In the genomic region with DNA sequence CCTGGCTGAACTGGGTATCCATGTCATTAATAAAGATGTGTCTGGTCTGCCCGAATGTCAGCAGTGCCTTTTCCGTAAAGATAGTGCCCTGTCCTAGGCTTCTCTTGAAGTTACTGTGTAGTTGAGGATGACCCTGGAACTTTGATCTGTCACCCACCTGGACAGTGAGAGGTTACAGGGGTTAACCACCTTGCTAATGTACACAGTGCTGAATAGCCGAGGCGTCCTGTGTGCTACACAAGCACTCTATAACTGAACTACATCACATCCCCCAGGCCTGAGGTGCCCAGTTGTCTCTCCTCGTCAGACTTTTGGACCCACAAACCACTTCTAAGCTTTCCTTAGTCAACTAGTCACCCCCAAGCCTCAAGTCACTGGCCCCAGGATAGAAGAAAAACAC, we compare ENCODE assay signal across 8 mouse cellular contexts. TPM values are rescaled to one million over a fixed set of nuclear protein-coding genes. Genes with fewer than 3 reads are reported as not detected.
A peak's percentile ranks its signal among the peaks of the same experiment; 100 is the strongest.
DNase-seq lines count a peak whose midpoint lies in the region; ATAC-seq lines count a peak whose summit lies in the region.

No protein-coding gene starts in this region.

- peak overlapping the region; percentile 100 for H3K4me2 ChIP-seq in kidney, embryonic 14.5 days (replicated peaks; ENCODE audit: low read depth, low read length)
- peak overlapping the region; percentile 100 for H3K4me2 ChIP-seq in hindbrain, embryonic 14.5 days (replicated peaks)
- H3K4me2 ChIP-seq in midbrain, embryonic 14.5 days (ENCODE audit: low read length), result peak overlapping the region; percentile 100

- ATAC-seq in kidney, embryonic 14.5 days (ENCODE audit: low FRiP score, low TSS enrichment), result no peak
- ATAC-seq in hindbrain, embryonic 14.5 days (ENCODE audit: low FRiP score), result no peak
- ATAC-seq in midbrain, embryonic 14.5 days (ENCODE audit: low FRiP score, low TSS enrichment), result no peak

- WGBS in kidney, embryonic 14.5 days, result 50% methylated on average over 5 of the region's 5 CpGs
- 71% methylated on average over 5 of the region's 5 CpGs for WGBS in hindbrain, embryonic 14.5 days
- WGBS in midbrain, embryonic 14.5 days, result 70% methylated on average over 5 of the region's 5 CpGs

- peaks cover 15% of the 10 kb centered on the region for H3K36me3 ChIP-seq in kidney, embryonic 14.5 days (ENCODE audit: control insufficient read depth, insufficient read depth, low read length)
- H3K36me3 ChIP-seq in hindbrain, embryonic 14.5 days (replicated peaks; ENCODE audit: control insufficient read depth, insufficient read depth), result peaks cover 15% of the 10 kb centered on the region
- peaks cover 7% of the 10 kb centered on the region for H3K36me3 ChIP-seq in midbrain, embryonic 14.5 days (ENCODE audit: control insufficient read depth, insufficient read depth, low read length)

- 0 out of 2 replicates have a peak overlapping the region, but pooled peaks have one; percentile 96 for H3K27ac ChIP-seq in kidney, embryonic 14.5 days (ENCODE audit: low read depth, low read length)
- H3K27ac ChIP-seq in brown adipose tissue, adult 24 weeks (replicated peaks; ENCODE audit: low read depth, low read length), result no peak overlapping the region
- H3K27ac ChIP-seq in hindbrain, embryonic 14.5 days, result 0 out of 2 replicates have a peak overlapping the region, but pooled peaks have one; percentile 92
- peak overlapping the region; percentile 89; the same call in 1 of the 2 replicates for H3K27ac ChIP-seq in midbrain, embryonic 14.5 days (replicated peaks; ENCODE audit: low read depth, low read length)

- no peaks in the 10 kb centered on the region for H3K9me3 ChIP-seq in kidney, embryonic 14.5 days (ENCODE audit: control insufficient read depth, low read length)
- H3K9me3 ChIP-seq in hindbrain, embryonic 14.5 days (ENCODE audit: control insufficient read depth, low read length), result no peaks in the 10 kb centered on the region
- H3K9me3 ChIP-seq in midbrain, embryonic 14.5 days (ENCODE audit: control insufficient read depth, low read length), result no peaks in the 10 kb centered on the region

- H3K4me3 ChIP-seq in kidney, embryonic 14.5 days (ENCODE audit: low read length), result peak overlapping the region; percentile 90
- peak overlapping the region; percentile 90 for H3K4me3 ChIP-seq in brown adipose tissue, adult 24 weeks (ENCODE audit: insufficient read depth, low read depth, low read length)
- H3K4me3 ChIP-seq in hindbrain, embryonic 14.5 days (replicated peaks; ENCODE audit: low read length), result peak overlapping the region; percentile 90
- H3K4me3 ChIP-seq in midbrain, embryonic 14.5 days (replicated peaks; ENCODE audit: low read depth, low read length), result peak overlapping the region; percentile 77

- H3K4me1 ChIP-seq in kidney, embryonic 14.5 days (ENCODE audit: control insufficient read depth, insufficient read depth, low read length), result peaks cover 21% of the 10 kb centered on the region
- peaks cover 13% of the 10 kb centered on the region for H3K4me1 ChIP-seq in brown adipose tissue, adult 24 weeks (ENCODE audit: control insufficient read depth, insufficient read depth, insufficient read length, low read length)
- peaks cover 36% of the 10 kb centered on the region for H3K4me1 ChIP-seq in hindbrain, embryonic 14.5 days (replicated peaks; ENCODE audit: control insufficient read depth, insufficient read depth, low read length)
- peaks cover 31% of the 10 kb centered on the region for H3K4me1 ChIP-seq in midbrain, embryonic 14.5 days (ENCODE audit: control insufficient read depth, insufficient read depth, low read length)

- peak overlapping the region; percentile 95 for H3K9ac ChIP-seq in kidney, embryonic 14.5 days (ENCODE audit: low read depth, low read length)
- peak overlapping the region; percentile 94 for H3K9ac ChIP-seq in hindbrain, embryonic 14.5 days
- H3K9ac ChIP-seq in midbrain, embryonic 14.5 days (replicated peaks; ENCODE audit: low read length), result peak overlapping the region; percentile 91; the same call in 1 of the 2 replicates

- DNase-seq in kidney, postnatal 10 days, result no peak
- DNase-seq in hindbrain, embryonic 14.5 days (ENCODE audit: low spot score), result no peak
- DNase-seq in midbrain, embryonic 14.5 days, result no peak
- no peak for DNase-seq in spleen, postnatal 14 days (ENCODE audit: low spot score in 2 of 2)
- no peak for DNase-seq in frontal cortex, postnatal 36 days (ENCODE audit: low spot score in 2 of 2)
- DNase-seq in ovary, postnatal 14 days (ENCODE audit: low spot score), result no peak

- H3K27me3 ChIP-seq in kidney, embryonic 14.5 days (ENCODE audit: control insufficient read depth, insufficient read depth, low read length), result no peaks in the 10 kb centered on the region
- H3K27me3 ChIP-seq in hindbrain, embryonic 14.5 days (ENCODE audit: control insufficient read depth, insufficient read depth, low read length), result no peaks in the 10 kb centered on the region
- no peaks in the 10 kb centered on the region for H3K27me3 ChIP-seq in midbrain, embryonic 14.5 days (ENCODE audit: control insufficient read depth, insufficient read depth, low read length)

RNA-seq across cellular contexts. Expression of gene Znhit2, which starts 1.4 kb away (rescaled TPM):
- 38.6 and 44.4 TPM in 2 replicates for polyA plus RNA-seq in kidney, embryonic 14.5 days (2014; fragmentation: Nextera tagmentation; extraction: Ambion mirVana)
- polyA plus RNA-seq in brown adipose tissue, adult 24 weeks (2012; ENCODE audit: insufficient read depth, insufficient read length, missing spikeins), result 9.8 and 11.3 TPM in 2 replicates
- polyA plus RNA-seq in hindbrain, embryonic 14.5 days (2014; fragmentation: Nextera tagmentation; extraction: Ambion mirVana), result 35.3 and 36.3 TPM in 2 replicates
- 32.4 and 37.9 TPM in 2 replicates for polyA plus RNA-seq in midbrain, embryonic 14.5 days (2014; fragmentation: Nextera tagmentation; extraction: Ambion mirVana)

RNA-seq across cellular contexts. Expression of gene Fau, which starts 4.8 kb away (rescaled TPM):
- 839 and 1,033 TPM in 2 replicates for polyA plus RNA-seq in kidney, embryonic 14.5 days (2014; fragmentation: Nextera tagmentation; extraction: Ambion mirVana)
- polyA plus RNA-seq in brown adipose tissue, adult 24 weeks (2012; ENCODE audit: insufficient read depth, insufficient read length, missing spikeins), result 701 and 753 TPM in 2 replicates
- 537 and 672 TPM in 2 replicates for polyA plus RNA-seq in hindbrain, embryonic 14.5 days (2014; fragmentation: Nextera tagmentation; extraction: Ambion mirVana)
- 602 and 698 TPM in 2 replicates for polyA plus RNA-seq in midbrain, embryonic 14.5 days (2014; fragmentation: Nextera tagmentation; extraction: Ambion mirVana)

RNA-seq across cellular contexts. Expression of gene Mrpl49, which starts 4.8 kb away (rescaled TPM):
- 77.3 and 89.5 TPM in 2 replicates for polyA plus RNA-seq in kidney, embryonic 14.5 days (2014; fragmentation: Nextera tagmentation; extraction: Ambion mirVana)
- polyA plus RNA-seq in brown adipose tissue, adult 24 weeks (2012; ENCODE audit: insufficient read depth, insufficient read length, missing spikeins), result 53.6 and 56.4 TPM in 2 replicates
- polyA plus RNA-seq in hindbrain, embryonic 14.5 days (2014; fragmentation: Nextera tagmentation; extraction: Ambion mirVana), result 64.2 and 64.5 TPM in 2 replicates
- 72.9 and 73.0 TPM in 2 replicates for polyA plus RNA-seq in midbrain, embryonic 14.5 days (2014; fragmentation: Nextera tagmentation; extraction: Ambion mirVana)

RNA-seq across cellular contexts. Expression of gene Tm7sf2, which starts 5.8 kb away (rescaled TPM):
- 22.1 and 24.6 TPM in 2 replicates for polyA plus RNA-seq in kidney, embryonic 14.5 days (2014; fragmentation: Nextera tagmentation; extraction: Ambion mirVana)
- 7.3 and 15.5 TPM in 2 replicates for polyA plus RNA-seq in brown adipose tissue, adult 24 weeks (2012; ENCODE audit: insufficient read depth, insufficient read length, missing spikeins)
- 58.9 and 59.8 TPM in 2 replicates for polyA plus RNA-seq in hindbrain, embryonic 14.5 days (2014; fragmentation: Nextera tagmentation; extraction: Ambion mirVana)
- 43.7 and 57.6 TPM in 2 replicates for polyA plus RNA-seq in midbrain, embryonic 14.5 days (2014; fragmentation: Nextera tagmentation; extraction: Ambion mirVana)

RNA-seq across cellular contexts. Expression of gene Vps51, which starts 14.6 kb away (rescaled TPM):
- polyA plus RNA-seq in kidney, embryonic 14.5 days (2014; fragmentation: Nextera tagmentation; extraction: Ambion mirVana), result 60.8 and 75.0 TPM in 2 replicates
- 25.0 and 25.8 TPM in 2 replicates for polyA plus RNA-seq in brown adipose tissue, adult 24 weeks (2012; ENCODE audit: insufficient read depth, insufficient read length, missing spikeins)
- 71.7 and 74.2 TPM in 2 replicates for polyA plus RNA-seq in hindbrain, embryonic 14.5 days (2014; fragmentation: Nextera tagmentation; extraction: Ambion mirVana)
- 86.1 and 86.7 TPM in 2 replicates for polyA plus RNA-seq in midbrain, embryonic 14.5 days (2014; fragmentation: Nextera tagmentation; extraction: Ambion mirVana)
